Mouse (Mus musculus) urinary bladder, postnatal 36 days (tissue): Measurements from ENCODE around the gene Dlg2.
"Not testable (repeated sequence)": the region's sequence is repeated elsewhere in the genome, so short reads cannot be mapped to it uniquely, and the experiment has no call there.

Experiments
- DNase-seq, 2 experiments: peaks; one replicate each; pipeline ENCODE4 v3.0.0; 2022; ENCODE audit warnings: low spot score in 2 of 2, mixed read lengths in 1 of 2

Gene Dlg2

GRCm38 (mm10) chr7:90825640-90826039, 349.2 kb downstream of the Dlg2 start:
- DNase-seq = no peak

GRCm38 (mm10) chr7:90841276-90841675, 364.8 kb downstream of the Dlg2 start:
- DNase-seq = no peak

GRCm38 (mm10) chr7:90843345-90844293, 367.1 kb downstream of the Dlg2 start:
- DNase-seq = no peak

GRCm38 (mm10) chr7:90876796-90877195, 400.3 kb downstream of the Dlg2 start:
- DNase-seq = not testable (repeated sequence)

GRCm38 (mm10) chr7:90882740-90883139, 406.3 kb downstream of the Dlg2 start:
- DNase-seq = no peak

GRCm38 (mm10) chr7:90886396-90887006, 410.0 kb downstream of the Dlg2 start:
- no peak for DNase-seq

- no peak for DNase-seq
These were observed 410.7 kb downstream of the Dlg2 start for GRCm38 (mm10) chr7:90887007-90887720.

- DNase-seq = no peak
These were observed 451.0 kb downstream of the Dlg2 start for GRCm38 (mm10) chr7:90927441-90927840.

- DNase-seq = no peak
These were observed 464.3 kb downstream of the Dlg2 start for GRCm38 (mm10) chr7:90940726-90941125.

- no peak for DNase-seq
These were observed 470.6 kb downstream of the Dlg2 start for GRCm38 (mm10) chr7:90947073-90947472.

GRCm38 (mm10) chr7:90949212-90949611, 472.7 kb downstream of the Dlg2 start:
- DNase-seq = no peak

- DNase-seq = no peak
These were observed 500.8 kb downstream of the Dlg2 start for GRCm38 (mm10) chr7:90977241-90977640.

- no peak for DNase-seq
These were observed 505.6 kb downstream of the Dlg2 start for GRCm38 (mm10) chr7:90982069-90982468.

- no peak for DNase-seq
These were observed 534.2 kb downstream of the Dlg2 start for GRCm38 (mm10) chr7:91010655-91011054.

- DNase-seq = no peak
These were observed 568.7 kb downstream of the Dlg2 start for GRCm38 (mm10) chr7:91044998-91045741.

- DNase-seq = no peak
These were observed 569.2 kb downstream of the Dlg2 start for GRCm38 (mm10) chr7:91045742-91046098.

- no peak for DNase-seq
These were observed 587.0 kb downstream of the Dlg2 start for GRCm38 (mm10) chr7:91063297-91064040.

- DNase-seq = no peak
These were observed 595.6 kb downstream of the Dlg2 start for GRCm38 (mm10) chr7:91071751-91072707.

- no peak for DNase-seq
These were observed 609.6 kb downstream of the Dlg2 start for GRCm38 (mm10) chr7:91086071-91086470.
